Mouse (Mus musculus) CH12.LX (cell line): ENCODE measurements around the gene Nsmce1. TPM values are rescaled to one million over a fixed set of nuclear protein-coding genes. Genes with fewer than 3 reads are reported as not detected.

Source experiments
- DNase-seq: peaks from one replicate; pipeline ENCODE4 v3.0.0-alpha.2; 2013; ENCODE audit errors: extremely low read depth
- H3K27ac ChIP-seq: 2 replicates; pipeline ENCODE4 v1.5.1; 2012; ENCODE audit warnings: low read depth, mild to moderate bottlenecking, control low read depth, moderate library complexity; ENCODE audit not compliant: insufficient read depth
- H3K27me3 ChIP-seq: replicated peaks from 2 replicates; pipeline ENCODE3; 2012; ENCODE audit warnings: inconsistent platforms
- H3K36me3 ChIP-seq, 2 experiments: replicated peaks in 1 of 2; 2 replicates each; pipeline versions ENCODE3 to v1.6.1; 2012; ENCODE audit warnings: inconsistent platforms in 1 of 2, low read length in 1 of 2, mild to moderate bottlenecking in 1 of 2, mixed read lengths in 1 of 2, moderate library complexity in 1 of 2; ENCODE audit not compliant: control insufficient read depth in 1 of 2, insufficient read depth in 1 of 2
- H3K4me1 ChIP-seq, 2 experiments: 2 replicates each; pipeline ENCODE4 v1.6.1; 2012; ENCODE audit warnings: inconsistent platforms in 1 of 2, moderate library complexity in 1 of 2; ENCODE audit not compliant: insufficient read depth in 2 of 2, control insufficient read depth in 1 of 2
- H3K4me2 ChIP-seq: 2 replicates; pipeline ENCODE4 v1.6.1; 2012; ENCODE audit warnings: low read depth, mild to moderate bottlenecking, control low read depth; ENCODE audit not compliant: poor library complexity, insufficient read depth, severe bottlenecking
- H3K4me3 ChIP-seq, 3 experiments: fragments of 150-350 bp in 1 of 3; sonication (generic) in 1 of 3; replicated peaks in 1 of 3; 2 replicates each; pipeline versions ENCODE3 to v1.5.1; 2011 to 2012; ENCODE audit warnings: low read depth in 2 of 3, low read length in 2 of 3, mild to moderate bottlenecking in 2 of 3, moderate library complexity in 2 of 3, control low read depth in 1 of 3, improper control_type of control experiment in 1 of 3, inconsistent platforms in 1 of 3, mixed read lengths in 1 of 3; ENCODE audit not compliant: poor library complexity in 1 of 3
- H3K79me2 ChIP-seq: replicated peaks from 2 replicates; pipeline ENCODE4 v1.6.1; 2012; ENCODE audit warnings: mild to moderate bottlenecking, moderate library complexity; ENCODE audit not compliant: control insufficient read depth, poor library complexity, insufficient read depth, severe bottlenecking; ENCODE audit errors: extremely low read depth
- H3K9ac ChIP-seq: 2 replicates; pipeline ENCODE4 v1.6.1; 2012; ENCODE audit warnings: low read depth, mild to moderate bottlenecking, control low read depth, moderate library complexity; ENCODE audit not compliant: insufficient read depth
- H3K9me3 ChIP-seq: replicated peaks from 2 replicates; pipeline ENCODE3; 2012; ENCODE audit warnings: low read length, inconsistent platforms, mixed read lengths
- BHLHE40 ChIP-seq: IDR thresholded peaks from 2 replicates; pipeline ENCODE4 v1.6.1; 2011; ENCODE audit warnings: mild to moderate bottlenecking, low read depth, low read length, improper control_type of control experiment
- CHD1 ChIP-seq: IDR thresholded peaks from 2 replicates; pipeline ENCODE4 v1.6.1; 2012; ENCODE audit warnings: low read depth, low read length, improper control_type of control experiment, inconsistent platforms
- CHD2 ChIP-seq: IDR thresholded peaks from 2 replicates; pipeline ENCODE4 v1.6.1; 2011; ENCODE audit warnings: low read length, improper control_type of control experiment
- CTCF ChIP-seq, 2 experiments: IDR thresholded peaks in 1 of 2; conservative IDR thresholded peaks in 1 of 2; 2 replicates each; pipeline ENCODE4 v1.5.1; 2011 to 2012; ENCODE audit warnings: low read depth in 2 of 2, low read length in 2 of 2, improper control_type of control experiment in 1 of 2, inconsistent platforms in 1 of 2, mild to moderate bottlenecking in 1 of 2, moderate library complexity in 1 of 2
- E2F4 ChIP-seq: IDR thresholded peaks from 2 replicates; pipeline ENCODE4 v1.6.1; 2011; ENCODE audit warnings: low read depth, low read length, improper control_type of control experiment; ENCODE audit not compliant: insufficient replicate concordance
- ELF1 ChIP-seq: IDR thresholded peaks from 2 replicates; pipeline ENCODE4 v1.6.1; 2014; ENCODE audit warnings: low read depth, mild to moderate bottlenecking, inconsistent platforms, low read length, improper control_type of control experiment
- EP300 ChIP-seq: IDR thresholded peaks from 2 replicates; pipeline ENCODE4 v1.6.1; 2011; ENCODE audit warnings: low read length, improper control_type of control experiment
- ETS1 ChIP-seq: conservative IDR thresholded peaks from 2 replicates; pipeline ENCODE4 v1.6.1; 2012; ENCODE audit warnings: low read depth, mild to moderate bottlenecking, inconsistent platforms, low read length, improper control_type of control experiment, moderate library complexity
- GABPA ChIP-seq: IDR thresholded peaks from 2 replicates; pipeline ENCODE4 v1.6.1; 2012; ENCODE audit warnings: low read depth, low read length, improper control_type of control experiment, inconsistent platforms; ENCODE audit not compliant: insufficient replicate concordance
- HCFC1 ChIP-seq: IDR thresholded peaks from 2 replicates; pipeline ENCODE4 v1.6.1; 2012; ENCODE audit warnings: low read depth, mild to moderate bottlenecking, inconsistent platforms, low read length, improper control_type of control experiment
- IRF4 ChIP-seq: IDR thresholded peaks from 2 replicates; pipeline ENCODE4 v1.6.1; 2014; ENCODE audit warnings: low read depth, mild to moderate bottlenecking, inconsistent platforms, low read length, improper control_type of control experiment
- JUN ChIP-seq: IDR thresholded peaks from 2 replicates; pipeline ENCODE4 v1.6.1; 2011; ENCODE audit warnings: low read depth, mild to moderate bottlenecking, low read length, improper control_type of control experiment, moderate library complexity; ENCODE audit not compliant: insufficient read depth
- JUND ChIP-seq: conservative IDR thresholded peaks from 2 replicates; pipeline ENCODE4 v1.6.1; 2011; ENCODE audit warnings: low read depth, low read length, improper control_type of control experiment
- KAT2A ChIP-seq: IDR thresholded peaks from 2 replicates; pipeline ENCODE4 v1.6.1; 2012; ENCODE audit warnings: low read length, improper control_type of control experiment, inconsistent platforms; ENCODE audit not compliant: insufficient replicate concordance
- MAFK ChIP-seq: IDR thresholded peaks from 2 replicates; pipeline ENCODE4 v1.6.1; 2011; ENCODE audit warnings: low read length, improper control_type of control experiment; ENCODE audit not compliant: insufficient replicate concordance
- MAX ChIP-seq: IDR thresholded peaks from 2 replicates; pipeline ENCODE4 v1.6.1; 2011; ENCODE audit warnings: low read length, improper control_type of control experiment
- MAZ ChIP-seq: IDR thresholded peaks from 2 replicates; pipeline ENCODE4 v1.6.1; 2012; ENCODE audit warnings: low read depth, mild to moderate bottlenecking, inconsistent platforms, low read length, improper control_type of control experiment, moderate library complexity
- MEF2A ChIP-seq: IDR thresholded peaks from 2 replicates; pipeline ENCODE4 v1.6.1; 2014; ENCODE audit warnings: low read depth, mild to moderate bottlenecking, inconsistent platforms, low read length, improper control_type of control experiment, borderline replicate concordance
- MXI1 ChIP-seq: IDR thresholded peaks from 2 replicates; pipeline ENCODE4 v1.6.1; 2011; ENCODE audit warnings: mild to moderate bottlenecking, low read depth, low read length, improper control_type of control experiment
- MYC ChIP-seq: IDR thresholded peaks from 2 replicates; pipeline ENCODE4 v1.6.1; 2011; ENCODE audit warnings: low read depth, mild to moderate bottlenecking, improper control_type of control experiment, low read length
- NELFE ChIP-seq: IDR thresholded peaks from 2 replicates; pipeline ENCODE4 v1.6.1; 2011; ENCODE audit warnings: low read depth, low read length, improper control_type of control experiment
- NRF1 ChIP-seq: IDR thresholded peaks from 2 replicates; pipeline ENCODE4 v1.6.1; 2014; ENCODE audit warnings: low read depth, mild to moderate bottlenecking, inconsistent platforms, low read length, improper control_type of control experiment, moderate library complexity
- PAX5 ChIP-seq: IDR thresholded peaks from 2 replicates; pipeline ENCODE4 v1.6.1; 2012; ENCODE audit warnings: low read length, inconsistent platforms, mixed read lengths
- POLR2A ChIP-seq: IDR thresholded peaks from 2 replicates; pipeline ENCODE4 v1.6.1; 2011; ENCODE audit warnings: low read depth, mild to moderate bottlenecking, improper control_type of control experiment, low read length
- POLR2AphosphoS2 ChIP-seq: IDR thresholded peaks from 2 replicates; pipeline ENCODE4 v1.6.1; 2011; ENCODE audit warnings: low read depth, low read length, improper control_type of control experiment
- RAD21 ChIP-seq: IDR thresholded peaks from 2 replicates; pipeline ENCODE4 v1.6.1; 2011; ENCODE audit warnings: low read depth, mild to moderate bottlenecking, low read length, improper control_type of control experiment, moderate library complexity
- RCOR1 ChIP-seq: conservative IDR thresholded peaks from 2 replicates; pipeline ENCODE4 v1.6.1; 2012; ENCODE audit warnings: low read depth, mild to moderate bottlenecking, inconsistent platforms, low read length, improper control_type of control experiment
- SIN3A ChIP-seq: IDR thresholded peaks from 2 replicates; pipeline ENCODE4 v1.6.1; 2012; ENCODE audit warnings: low read length, improper control_type of control experiment, inconsistent platforms
- SMC3 ChIP-seq: IDR thresholded peaks from 2 replicates; pipeline ENCODE4 v1.6.1; 2011; ENCODE audit warnings: low read depth, low read length, improper control_type of control experiment
- TBP ChIP-seq: conservative IDR thresholded peaks from 2 replicates; pipeline ENCODE4 v1.6.1; 2011; ENCODE audit warnings: low read depth, low read length, improper control_type of control experiment
- TCF12 ChIP-seq: IDR thresholded peaks from 2 replicates; pipeline ENCODE4 v1.6.1; 2014; ENCODE audit warnings: low read depth, mild to moderate bottlenecking, inconsistent platforms, low read length, improper control_type of control experiment
- UBTF ChIP-seq: IDR thresholded peaks from 2 replicates; pipeline ENCODE4 v1.6.1; 2012; ENCODE audit warnings: low read depth, mild to moderate bottlenecking, inconsistent platforms, low read length, improper control_type of control experiment, moderate library complexity
- USF1 ChIP-seq: IDR thresholded peaks from 2 replicates; pipeline ENCODE4 v1.6.1; 2014; ENCODE audit warnings: low read depth, mild to moderate bottlenecking, inconsistent platforms, low read length, improper control_type of control experiment
- USF2 ChIP-seq: conservative IDR thresholded peaks from 2 replicates; pipeline ENCODE4 v1.6.1; 2011; ENCODE audit warnings: low read depth, low read length, improper control_type of control experiment
- ZC3H11A ChIP-seq: IDR thresholded peaks from 2 replicates; pipeline ENCODE4 v1.6.1; 2012; ENCODE audit warnings: low read depth, mild to moderate bottlenecking, inconsistent platforms, low read length, improper control_type of control experiment
- ZKSCAN1 ChIP-seq: IDR thresholded peaks from 2 replicates; pipeline ENCODE4 v1.6.1; 2012; ENCODE audit warnings: low read depth, inconsistent platforms, low read length, improper control_type of control experiment, borderline replicate concordance
- ZMIZ1 ChIP-seq: IDR thresholded peaks from 2 replicates; pipeline ENCODE4 v1.6.1; 2012; ENCODE audit warnings: low read depth, mild to moderate bottlenecking, inconsistent platforms, low read length, improper control_type of control experiment
- ZNF384 ChIP-seq: IDR thresholded peaks from 2 replicates; pipeline ENCODE4 v1.6.1; 2012; ENCODE audit warnings: low read depth, low read length, improper control_type of control experiment, inconsistent platforms
- dilution Hi-C: fragments of 300-500 bp; cut with MboI; formaldehyde crosslinking; loops from 2 replicates; pipeline ENCODE4 v1.14.3; 2020; ENCODE audit warnings: low sequenced_read_pairs; ENCODE audit not compliant: extremely low pct_unique_long_range_greater_than_20kb, extremely low pct_ligation_motif_present
- in situ Hi-C: fragments of 300-500 bp; cut with MboI; formaldehyde crosslinking; loops from 3 replicates; pipeline ENCODE4 v1.14.3; 2019; ENCODE audit warnings: low sequenced_read_pairs, low pct_ligation_motif_present, low pct_unique_long_range_greater_than_20kb, mixed read lengths
- polyA plus RNA-seq: library from polyadenylated mRNA; unstranded; fragments of >175 nt; gene quantifications from 2 replicates; pipeline ENCODE4 v1.2.1, GENCODE M21; 2012; ENCODE audit warnings: low read depth; ENCODE audit not compliant: insufficient read length
- total RNA-seq, 2 experiments: library from RNA; depleted of rRNA; stranded (reverse); fragments of 300-350 nt in 1 of 2; fragments of >200 nt in 1 of 2; gene quantifications; 2 replicates each; pipeline ENCODE4 v1.2.3; 2012 to 2014

Gene Nsmce1
- total and polyA plus RNA-seq, 3 experiments: 52.0 to 74.8 (median 61.9) TPM

DNA sequence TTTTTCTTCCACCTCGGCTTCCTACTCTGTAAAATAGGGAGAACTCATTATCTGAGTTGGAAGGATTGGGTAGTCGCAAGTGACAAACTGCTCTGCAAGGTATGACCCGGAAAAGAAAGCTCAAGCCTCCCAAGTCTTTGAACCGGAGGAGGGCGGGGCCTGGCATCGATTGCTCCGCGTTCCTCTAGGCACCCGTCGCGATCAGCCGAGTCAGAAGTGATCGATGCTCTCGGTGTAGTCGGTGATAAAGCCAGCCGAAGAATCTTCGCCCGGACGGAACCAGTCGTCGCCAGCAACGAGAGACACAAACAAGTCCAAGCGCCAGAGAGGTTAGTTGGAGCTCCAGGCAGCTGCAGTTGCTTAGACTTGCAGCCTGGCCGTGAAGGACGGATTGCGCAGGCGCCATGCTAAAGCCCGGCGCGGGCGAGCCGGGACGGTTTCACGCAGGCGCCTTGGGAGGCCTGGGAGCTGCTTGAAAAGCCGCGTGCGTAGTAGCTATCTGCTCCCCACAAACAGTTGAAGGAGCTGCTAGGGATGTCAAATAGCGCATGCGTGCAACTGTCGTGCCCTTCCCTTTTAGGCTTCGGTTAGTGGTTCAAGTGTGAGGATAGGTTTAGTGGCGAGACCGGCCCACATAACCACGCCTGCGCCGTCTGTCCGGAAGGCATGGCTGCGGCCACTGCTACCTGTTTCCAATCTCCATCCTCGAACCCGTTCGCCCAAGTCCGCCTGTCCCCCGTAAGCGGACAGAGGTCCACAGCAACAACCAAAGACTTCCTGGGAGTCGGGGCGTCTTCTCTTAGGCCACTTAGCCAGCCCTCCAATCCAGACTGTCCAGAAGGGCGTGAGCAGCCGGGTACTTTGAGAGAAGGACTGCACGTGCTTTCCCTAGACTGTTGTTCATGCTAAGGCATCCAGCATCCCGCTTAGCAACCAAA, 46.7 kb downstream of the Nsmce1 start, which contains the start of gene Kdm8:
Gene Kdm8, plus strand, starts transcription at position 213 of the 938 bp plus-strand sequence.
- peak within 1 kb of the TSS; percentile 72 for H3K4me2 ChIP-seq
- peaks cover 7% of the 10 kb centered on the region for H3K9me3 ChIP-seq
- no peaks in the 10 kb centered on the region for H3K79me2 ChIP-seq
- no peaks in the 10 kb centered on the region for H3K27me3 ChIP-seq
- in situ Hi-C loops: no loop called here
- dilution Hi-C loops: no loop called here
- H3K4me3 ChIP-seq: peak within 1 kb of the TSS; percentile 73 to 85 (median 81)
- peaks cover 0 to 14% of the 10 kb centered on the region in 2 experiments for H3K36me3 ChIP-seq
- H3K9ac ChIP-seq: peak within 1 kb of the TSS; percentile 96
- TF ChIP-seq EP300: no peak
- TF ChIP-seq MAX: peak; percentile 80
- peak; percentile 66; the same call in 1 of the 2 replicates for TF ChIP-seq IRF4
- TF ChIP-seq BHLHE40: peak; percentile 90
- TF ChIP-seq ZC3H11A: no peak
- TF ChIP-seq KAT2A: peak; percentile 88; the same call in 1 of the 2 replicates
- no peak for TF ChIP-seq CHD1
- TF ChIP-seq SMC3: no peak
- no peak for TF ChIP-seq POLR2AphosphoS2
- TF ChIP-seq JUN: no peak
- peak; percentile 89 for TF ChIP-seq ELF1
- TF ChIP-seq TCF12: peak; percentile 60; the same call in 1 of the 2 replicates
- peak; percentile 89 for TF ChIP-seq ZMIZ1
- peak; percentile 90 for TF ChIP-seq NRF1
- TF ChIP-seq UBTF: no peak
- no peak for TF ChIP-seq RCOR1
- no peak for TF ChIP-seq MAFK
- TF ChIP-seq ETS1: 0 out of 2 replicates have a peak, but pooled peaks have one; percentile 5
- peak; percentile 95 for TF ChIP-seq HCFC1
- peak; percentile 87 for TF ChIP-seq TBP
- peak; percentile 83 for TF ChIP-seq POLR2A
- TF ChIP-seq RAD21: no peak
- no peak; the same call in 1 of the 2 replicates for TF ChIP-seq GABPA
- peak; percentile 40; the same call in 1 of the 2 replicates for TF ChIP-seq MEF2A
- no peak for TF ChIP-seq PAX5
- TF ChIP-seq USF1: no peak
- TF ChIP-seq CTCF (conservative IDR thresholded peaks at IDR 0.05 in 1 of 2, IDR thresholded peaks at IDR 0.05 in 1 of 2; ENCODE audit: low read depth in 2 of 2, low read length in 2 of 2): no peak
- TF ChIP-seq NELFE: peak; percentile 84
- TF ChIP-seq CHD2: peak; percentile 84
- no peak for TF ChIP-seq ZNF384
- peak; percentile 88 for TF ChIP-seq MXI1
- TF ChIP-seq MYC: peak; percentile 78
- TF ChIP-seq MAZ: peak; percentile 77; the same call in 1 of the 2 replicates
- TF ChIP-seq JUND: no peak
- TF ChIP-seq USF2: no peak; the same call in 1 of the 2 replicates
- no peak for TF ChIP-seq ZKSCAN1
- peak; percentile 95 for TF ChIP-seq SIN3A
- no peak; the same call in 1 of the 2 replicates for TF ChIP-seq E2F4
- TF ChIP-seq, all 38 proteins: peak for 19
- peak within 1 kb of the TSS; percentile 82 for H3K27ac ChIP-seq
- H3K4me1 ChIP-seq: peaks cover 0 to 16% of the 10 kb centered on the region in 2 experiments; a peak in 2 of 4 replicates
- peak; percentile 98 for DNase-seq
